Mouse (Mus musculus) heart, embryonic 12.5 days (tissue): ENCODE results near the gene Osgin1. TPM values are rescaled to one million over a fixed set of nuclear protein-coding genes. Genes with fewer than 3 reads are reported as not detected.

Source experiments
- ATAC-seq: fragments of 200-750 bp; cut with Nextera tagmentation; 2 replicates; pipeline ENCODE4 v1.8.0; 2017; ENCODE audit warnings: moderate TSS enrichment, moderate library complexity; ENCODE audit not compliant: insufficient number of reproducible peaks, low FRiP score
- H3K27ac ChIP-seq: fragments of 300-500 bp; sonication (generic); 2 replicates; pipeline ENCODE4 v1.5.1; 2016; ENCODE audit warnings: mild to moderate bottlenecking, moderate library complexity; ENCODE audit not compliant: poor library complexity, severe bottlenecking
- H3K27me3 ChIP-seq: fragments of 300-500 bp; sonication (generic); replicated peaks from 2 replicates; pipeline ENCODE4 v1.6.1; 2016; ENCODE audit warnings: mild to moderate bottlenecking, moderate library complexity
- H3K36me3 ChIP-seq: fragments of 300-500 bp; sonication (generic); 2 replicates; pipeline ENCODE4 v1.6.1; 2016; ENCODE audit warnings: mild to moderate bottlenecking, moderate library complexity
- H3K4me1 ChIP-seq: fragments of 300-500 bp; sonication (generic); replicated peaks from 2 replicates; pipeline ENCODE4 v1.6.1; 2016; ENCODE audit warnings: mild to moderate bottlenecking
- H3K4me2 ChIP-seq: fragments of 300-500 bp; sonication (generic); 2 replicates; pipeline ENCODE4 v1.6.1; 2016; ENCODE audit warnings: mild to moderate bottlenecking, moderate library complexity
- H3K4me3 ChIP-seq: fragments of 300-500 bp; sonication (generic); 2 replicates; pipeline ENCODE4 v1.5.1; 2016; ENCODE audit warnings: mild to moderate bottlenecking
- H3K9ac ChIP-seq: fragments of 300-500 bp; sonication (generic); 2 replicates; pipeline ENCODE4 v1.6.1; 2016; ENCODE audit warnings: mild to moderate bottlenecking, moderate library complexity
- H3K9me3 ChIP-seq: fragments of 300-500 bp; sonication (generic); replicated peaks from 2 replicates; pipeline ENCODE4 v1.6.1; 2016; ENCODE audit warnings: mild to moderate bottlenecking, moderate library complexity
- WGBS: fragments of 180-500 bp; shearing (Covaris S2); methylation state at CpG from one replicate; pipeline ENCODE4 v1.1.7; 2016; 5-methylcytosine and 5-hydroxymethylcytosine counted together
- polyA plus RNA-seq: library from polyadenylated mRNA; unstranded; fragments of >200 nt; fragmentation: Nextera tagmentation; extraction: Ambion mirVana; gene quantifications from 2 replicates; pipeline ENCODE4 v1.2.1, GENCODE M21; 2016

Osgin1 gene
- 0.27 and 0.54 TPM in 2 replicates for polyA plus RNA-seq

GRCm38 (mm10) chr8:119433582-119434174 lies at the start of gene Osgin1:
Gene Osgin1 (plus strand): TSS chr8:119434124.
- no peak within 1 kb of the TSS for H3K9ac ChIP-seq
- ATAC-seq, result no peak
- no peaks in the 10 kb centered on the region for H3K9me3 ChIP-seq
- no peak within 1 kb of the TSS for H3K27ac ChIP-seq
- H3K27me3 ChIP-seq, result peaks cover 3% of the 10 kb centered on the region; the same call in 1 of the 2 replicates
- no peak within 1 kb of the TSS for H3K4me2 ChIP-seq
- H3K36me3 ChIP-seq, result no peaks in the 10 kb centered on the region
- 87% methylated on average over 13 of the region's 13 CpGs for WGBS
- H3K4me1 ChIP-seq, result peaks cover 22% of the 10 kb centered on the region
- H3K4me3 ChIP-seq, result no peak within 1 kb of the TSS

- Histone ChIP-seq H3K4me2 (no peak overlapping the region), H3K36me3 (no peaks in the 10 kb centered on the region), H3K27ac (no peak overlapping the region), H3K4me3 (no peak overlapping the region), H3K9me3 (no peaks in the 10 kb centered on the region), H3K4me1 (no peaks in the 10 kb centered on the region), H3K9ac (no peak overlapping the region), H3K27me3 (no peaks in the 10 kb centered on the region)
- WGBS, result 21% methylated on average over 10 of the region's 10 CpGs
- ATAC-seq, result no peak
Observed at GRCm38 (mm10) chr8:119384478-119384877, 49.4 kb upstream of the Osgin1 start.

- ATAC-seq, result no peak
- H3K27ac ChIP-seq, result no peak overlapping the region
- no peaks in the 10 kb centered on the region for H3K36me3 ChIP-seq
- no peak overlapping the region for H3K9ac ChIP-seq
- H3K9me3 ChIP-seq, result no peaks in the 10 kb centered on the region
- WGBS, result 61% methylated on average over 6 of the region's 6 CpGs
- H3K27me3 ChIP-seq, result no peaks in the 10 kb centered on the region
- H3K4me2 ChIP-seq, result no peak overlapping the region
- H3K4me3 ChIP-seq, result no peak overlapping the region
- H3K4me1 ChIP-seq, result no peaks in the 10 kb centered on the region
Observed at GRCm38 (mm10) chr8:119385854-119386253, 48.1 kb upstream of the Osgin1 start.

- no peaks in the 10 kb centered on the region for H3K27me3 ChIP-seq
- WGBS, result 66% methylated on average over 6 of the region's 6 CpGs
- ATAC-seq, result no peak
Observed at GRCm38 (mm10) chr8:119386988-119387387, 46.9 kb upstream of the Osgin1 start.

GRCm38 (mm10) chr8:119394097-119394496 lies 39.8 kb upstream of the Osgin1 start:
- H3K4me3 ChIP-seq, result peak overlapping the region; percentile 89
- no peak overlapping the region for H3K27ac ChIP-seq
- H3K4me2 ChIP-seq, result peak overlapping the region; percentile 99
- H3K36me3 ChIP-seq, result peaks cover 6% of the 10 kb centered on the region; the same call in 1 of the 2 replicates
- no peak for ATAC-seq
- peak overlapping the region; percentile 92; the same call in 1 of the 2 replicates for H3K9ac ChIP-seq
- H3K4me1 ChIP-seq, result peaks cover 17% of the 10 kb centered on the region
- H3K9me3 ChIP-seq, result no peaks in the 10 kb centered on the region
- no peaks in the 10 kb centered on the region for H3K27me3 ChIP-seq
- WGBS, result 65% methylated on average over 9 of the region's 9 CpGs

More at GRCm38 (mm10) chr8:119386988-119387387, 46.9 kb upstream of the Osgin1 start:
- Histone ChIP-seq H3K4me1 (no peaks in the 10 kb centered on the region), H3K36me3 (no peaks in the 10 kb centered on the region), H3K9me3 (no peaks in the 10 kb centered on the region), H3K4me3 (no peak overlapping the region), H3K9ac (no peak overlapping the region), H3K4me2 (no peak overlapping the region), H3K27ac (no peak overlapping the region)

GRCm38 (mm10) chr8:119394524-119395026 lies 39.3 kb upstream of the Osgin1 start, which contains the start of gene Mlycd:
Gene Mlycd (plus strand): TSS chr8:119394878.
- no peaks in the 10 kb centered on the region for H3K27me3 ChIP-seq
- peak; percentile 93 for ATAC-seq
- peak within 1 kb of the TSS; percentile 89 for H3K4me3 ChIP-seq
- peaks cover 6% of the 10 kb centered on the region; the same call in 1 of the 2 replicates for H3K36me3 ChIP-seq
- no peaks in the 10 kb centered on the region for H3K9me3 ChIP-seq
- H3K4me2 ChIP-seq, result peak within 1 kb of the TSS; percentile 99
- peak within 1 kb of the TSS; percentile 92 for H3K9ac ChIP-seq
- H3K4me1 ChIP-seq, result peaks cover 21% of the 10 kb centered on the region
- WGBS, result 2% methylated on average over 44 of the region's 44 CpGs
- peak within 1 kb of the TSS; percentile 84 for H3K27ac ChIP-seq

GRCm38 (mm10) chr8:119395072-119395950 lies 38.6 kb upstream of the Osgin1 start:
- H3K9me3 ChIP-seq, result no peaks in the 10 kb centered on the region
- H3K27ac ChIP-seq, result peak overlapping the region; percentile 84
- H3K4me3 ChIP-seq, result peak overlapping the region; percentile 89
- H3K4me2 ChIP-seq, result peak overlapping the region; percentile 99
- whole genome bisulfite sequencing, result 5% methylated on average over 71 of the region's 83 CpGs
- peak overlapping the region; percentile 92 for H3K9ac ChIP-seq
- H3K27me3 ChIP-seq, result no peaks in the 10 kb centered on the region
- H3K4me1 ChIP-seq, result peaks cover 21% of the 10 kb centered on the region
- peaks cover 6% of the 10 kb centered on the region; the same call in 1 of the 2 replicates for H3K36me3 ChIP-seq
- ATAC-seq, result peak; percentile 31; the same call in 1 of the 2 replicates

- Histone ChIP-seq H3K4me2 (no peak overlapping the region), H3K36me3 (peaks cover 28% of the 10 kb centered on the region), H3K27me3 (no peaks in the 10 kb centered on the region), H3K4me1 (peaks cover 21% of the 10 kb centered on the region), H3K9me3 (no peaks in the 10 kb centered on the region), H3K9ac (no peak overlapping the region), H3K27ac (no peak overlapping the region; the same call in 1 of the 2 replicates), H3K4me3 (no peak overlapping the region)
- 88% methylated on average over 9 of the region's 9 CpGs for WGBS
- ATAC-seq, result no peak
Observed at GRCm38 (mm10) chr8:119398558-119398957, 35.4 kb upstream of the Osgin1 start.

GRCm38 (mm10) chr8:119399255-119399654 lies 34.7 kb upstream of the Osgin1 start:
- Histone ChIP-seq H3K27me3 (no peaks in the 10 kb centered on the region), H3K9me3 (no peaks in the 10 kb centered on the region), H3K4me3 (no peak overlapping the region), H3K4me2 (peak overlapping the region; percentile 7; the same call in 1 of the 2 replicates), H3K36me3 (peaks cover 34% of the 10 kb centered on the region), H3K4me1 (peaks cover 19% of the 10 kb centered on the region), H3K27ac (0 out of 2 replicates have a peak overlapping the region, but pooled peaks have one; percentile 16), H3K9ac (no peak overlapping the region)
- 55% methylated on average over 6 of the region's 6 CpGs for WGBS
- no peak for ATAC-seq

- 82% methylated on average over 9 of the region's 9 CpGs for WGBS
- Histone ChIP-seq H3K4me2 (no peak overlapping the region), H3K9ac (no peak overlapping the region), H3K27me3 (no peaks in the 10 kb centered on the region), H3K4me3 (no peak overlapping the region), H3K36me3 (peaks cover 43% of the 10 kb centered on the region), H3K9me3 (no peaks in the 10 kb centered on the region), H3K27ac (no peak overlapping the region), H3K4me1 (peaks cover 19% of the 10 kb centered on the region)
- no peak for ATAC-seq
Observed at GRCm38 (mm10) chr8:119400122-119400671, 33.7 kb upstream of the Osgin1 start.

- Histone ChIP-seq H3K9ac (no peak overlapping the region), H3K9me3 (no peaks in the 10 kb centered on the region), H3K4me1 (peaks cover 12% of the 10 kb centered on the region), H3K4me3 (no peak overlapping the region), H3K4me2 (no peak overlapping the region), H3K27ac (no peak overlapping the region), H3K36me3 (peaks cover 45% of the 10 kb centered on the region), H3K27me3 (no peaks in the 10 kb centered on the region)
- 81% methylated on average over 3 of the region's 3 CpGs for WGBS
- no peak for ATAC-seq
Observed at GRCm38 (mm10) chr8:119400904-119401303, 33.0 kb upstream of the Osgin1 start.
